Mouse (Mus musculus) embryonic facial prominence, embryonic 10.5 days (tissue): ENCODE results near the gene Ddt. TPM values are rescaled to one million over a fixed set of nuclear protein-coding genes. Genes with fewer than 3 reads are reported as not detected.
A peak's percentile ranks its signal among the peaks of the same experiment; 100 is the strongest.
"Not testable (repeated sequence)": the region's sequence is repeated elsewhere in the genome, so short reads cannot be mapped to it uniquely, and the experiment has no call there.

ENCODE experiments used
- DNase-seq: peaks from one replicate; pipeline ENCODE4 v3.0.0-alpha.2; 2017; ENCODE audit warnings: low spot score
- H3K27ac ChIP-seq: fragments of 300-500 bp; sonication (generic); replicated peaks from 2 replicates; pipeline ENCODE4 v1.5.1; 2016; ENCODE audit warnings: mild to moderate bottlenecking
- H3K27me3 ChIP-seq: fragments of 300-500 bp; sonication (generic); replicated peaks from 2 replicates; pipeline ENCODE4 v1.6.1; 2016; ENCODE audit warnings: low read depth, mild to moderate bottlenecking; ENCODE audit not compliant: poor library complexity, severe bottlenecking
- H3K36me3 ChIP-seq: fragments of 300-500 bp; sonication (generic); replicated peaks from 2 replicates; pipeline ENCODE4 v1.6.1; 2016; ENCODE audit warnings: mild to moderate bottlenecking, moderate library complexity
- H3K4me1 ChIP-seq: fragments of 300-500 bp; sonication (generic); 2 replicates; pipeline ENCODE4 v1.6.1; 2016
- H3K4me3 ChIP-seq: fragments of 300-500 bp; sonication (generic); 2 replicates; pipeline ENCODE4 v1.5.1; 2016; ENCODE audit warnings: mild to moderate bottlenecking, moderate library complexity
- H3K9me3 ChIP-seq: fragments of 300-500 bp; sonication (generic); 2 replicates; pipeline ENCODE4 v1.6.1; 2016; ENCODE audit warnings: mild to moderate bottlenecking
- WGBS: fragments of 180-500 bp; shearing (Covaris S2); methylation state at CpG from one replicate; pipeline ENCODE4 v1.1.7; 2016; 5-methylcytosine and 5-hydroxymethylcytosine counted together
- polyA plus RNA-seq: library from polyadenylated mRNA; unstranded; fragments of >200 nt; fragmentation: Nextera tagmentation; extraction: Ambion mirVana; gene quantifications from 2 replicates; pipeline ENCODE4 v1.2.1, GENCODE M21; 2016

Gene Ddt
- polyA plus RNA-seq, 1 experiment from 2014 or later: 103 TPM

GRCm38 (mm10) chr10:75789081-75789735 is 16.0 kb upstream of the Ddt start:
- H3K27ac ChIP-seq: no peak overlapping the region
- 82% methylated on average over 6 of the region's 6 CpGs for WGBS
- no peaks in the 10 kb centered on the region for H3K36me3 ChIP-seq
- no peak for DNase-seq
- no peak overlapping the region for H3K4me3 ChIP-seq
- H3K27me3 ChIP-seq: 0 out of 2 replicates have a peak, but pooled peaks cover 3% of the 10 kb centered on the region
- peaks cover 7% of the 10 kb centered on the region for H3K4me1 ChIP-seq
- no peaks in the 10 kb centered on the region for H3K9me3 ChIP-seq

GRCm38 (mm10) chr10:75788277-75788676 is 15.1 kb upstream of the Ddt start:
- H3K27ac ChIP-seq: no peak overlapping the region
- H3K4me1 ChIP-seq: peaks cover 7% of the 10 kb centered on the region
- no peaks in the 10 kb centered on the region for H3K36me3 ChIP-seq
- no peak overlapping the region for H3K4me3 ChIP-seq
- H3K9me3 ChIP-seq: no peaks in the 10 kb centered on the region
- WGBS: 95% methylated on average over 8 of the region's 8 CpGs
- H3K27me3 ChIP-seq: 0 out of 2 replicates have a peak, but pooled peaks cover 8% of the 10 kb centered on the region
- DNase-seq: no peak

GRCm38 (mm10) chr10:75785442-75785841 is 12.2 kb upstream of the Ddt start:
- Histone ChIP-seq H3K36me3 (no peaks in the 10 kb centered on the region), H3K4me1 (peaks cover 9% of the 10 kb centered on the region), H3K4me3 (no peak overlapping the region), H3K27me3 (peaks cover 27% of the 10 kb centered on the region), H3K9me3 (no peaks in the 10 kb centered on the region), H3K27ac (no peak overlapping the region)
- DNase-seq: no peak
- WGBS: 82% methylated on average over 1 of the region's 1 CpGs

GRCm38 (mm10) chr10:75780769-75781578 is 7.8 kb upstream of the Ddt start, which contains the start of the genes Gm20441 and Gstt3:
TSS of gene Gm20441 (minus strand) at chr10:75780954.
TSS of gene Gstt3 (minus strand) at chr10:75781414.
- no peaks in the 10 kb centered on the region for H3K36me3 ChIP-seq
- peak within 1 kb of the TSS; percentile 59 for H3K4me3 ChIP-seq
- H3K27ac ChIP-seq: 0 out of 2 replicates have a peak within 1 kb of the TSS, but pooled peaks have one; percentile 11
- DNase-seq: peak; percentile 74
- H3K27me3 ChIP-seq: peaks cover 46% of the 10 kb centered on the region
- H3K4me1 ChIP-seq: peaks cover 20% of the 10 kb centered on the region
- H3K9me3 ChIP-seq: no peaks in the 10 kb centered on the region
- WGBS: 2% methylated on average over 28 of the region's 28 CpGs

GRCm38 (mm10) chr10:75779206-75780174 is 6.3 kb upstream of the Ddt start:
- Histone ChIP-seq H3K9me3 (no peaks in the 10 kb centered on the region), H3K36me3 (no peaks in the 10 kb centered on the region), H3K27me3 (peaks cover 43% of the 10 kb centered on the region), H3K4me1 (peaks cover 20% of the 10 kb centered on the region), H3K4me3 (peak overlapping the region; percentile 59), H3K27ac (no peak overlapping the region)
- peak; percentile 17 for DNase-seq
- WGBS: 37% methylated on average over 15 of the region's 15 CpGs

GRCm38 (mm10) chr10:75777885-75778284 is 4.7 kb upstream of the Ddt start:
- peaks cover 22% of the 10 kb centered on the region for H3K4me1 ChIP-seq
- H3K4me3 ChIP-seq: no peak overlapping the region
- peaks cover 38% of the 10 kb centered on the region for H3K27me3 ChIP-seq
- no peaks in the 10 kb centered on the region for H3K36me3 ChIP-seq
- no peak for DNase-seq
- no peak overlapping the region for H3K27ac ChIP-seq
- H3K9me3 ChIP-seq: no peaks in the 10 kb centered on the region
- 85% methylated on average over 2 of the region's 2 CpGs for WGBS

- WGBS: 87% methylated on average over 6 of the region's 6 CpGs
These were observed 3.3 kb upstream of the Ddt start for GRCm38 (mm10) chr10:75776562-75776961.

GRCm38 (mm10) chr10:75774587-75774986 is 1.4 kb upstream of the Ddt start:
- no peak overlapping the region for H3K27ac ChIP-seq
- WGBS: 92% methylated on average over 9 of the region's 9 CpGs
- H3K36me3 ChIP-seq: no peaks in the 10 kb centered on the region
- H3K27me3 ChIP-seq: peaks cover 11% of the 10 kb centered on the region
- DNase-seq: no peak
- H3K9me3 ChIP-seq: no peaks in the 10 kb centered on the region
- H3K4me1 ChIP-seq: peaks cover 15% of the 10 kb centered on the region
- H3K4me3 ChIP-seq: no peak overlapping the region

More at GRCm38 (mm10) chr10:75776562-75776961, 3.3 kb upstream of the Ddt start:
- H3K27me3 ChIP-seq: peaks cover 24% of the 10 kb centered on the region
- no peaks in the 10 kb centered on the region for H3K36me3 ChIP-seq
- peaks cover 31% of the 10 kb centered on the region for H3K4me1 ChIP-seq
- no peak for DNase-seq
- H3K27ac ChIP-seq: no peak overlapping the region
- H3K9me3 ChIP-seq: no peaks in the 10 kb centered on the region
- no peak overlapping the region for H3K4me3 ChIP-seq

- H3K4me1 ChIP-seq: peaks cover 12% of the 10 kb centered on the region
- no peaks in the 10 kb centered on the region for H3K36me3 ChIP-seq
- H3K27ac ChIP-seq: no peak overlapping the region
- no peak overlapping the region for H3K4me3 ChIP-seq
- WGBS: 91% methylated on average over 5 of the region's 5 CpGs
- no peaks in the 10 kb centered on the region for H3K9me3 ChIP-seq
- H3K27me3 ChIP-seq: peaks cover 6% of the 10 kb centered on the region
- DNase-seq: no peak
These were observed 888 bp upstream of the Ddt start for GRCm38 (mm10) chr10:75774102-75774501.

GRCm38 (mm10) chr10:75767756-75768155 is 5.5 kb downstream of the Ddt start:
- not testable (repeated sequence) for H3K27me3 ChIP-seq, DNase-seq, H3K36me3 ChIP-seq, H3K27ac ChIP-seq, H3K4me3 ChIP-seq, H3K9me3 ChIP-seq
- H3K4me1 ChIP-seq: peaks cover 26% of the 10 kb centered on the region
- 35% methylated on average over 5 of the region's 5 CpGs for WGBS

- Histone ChIP-seq H3K4me3 (no peak overlapping the region), H3K27me3 (no peaks in the 10 kb centered on the region), H3K4me1 (peaks cover 21% of the 10 kb centered on the region), H3K36me3 (peaks cover 6% of the 10 kb centered on the region), H3K9me3 (no peaks in the 10 kb centered on the region), H3K27ac (no peak overlapping the region)
- WGBS: 86% methylated on average over 6 of the region's 6 CpGs
- no peak for DNase-seq
These were observed 6.4 kb downstream of the Ddt start for GRCm38 (mm10) chr10:75766856-75767255.
